Mouse (Mus musculus) kidney, adult 9 months (tissue): ENCODE measurements around the gene Itsn2.
A peak's percentile ranks its signal among the peaks of the same experiment; 100 is the strongest.
"Not testable (repeated sequence)": the region's sequence is repeated elsewhere in the genome, so short reads cannot be mapped to it uniquely, and the experiment has no call there.

Source experiments
- DNase-seq: peaks from one replicate; pipeline ENCODE4 v3.0.0; 2022

The Itsn2 gene

DNA sequence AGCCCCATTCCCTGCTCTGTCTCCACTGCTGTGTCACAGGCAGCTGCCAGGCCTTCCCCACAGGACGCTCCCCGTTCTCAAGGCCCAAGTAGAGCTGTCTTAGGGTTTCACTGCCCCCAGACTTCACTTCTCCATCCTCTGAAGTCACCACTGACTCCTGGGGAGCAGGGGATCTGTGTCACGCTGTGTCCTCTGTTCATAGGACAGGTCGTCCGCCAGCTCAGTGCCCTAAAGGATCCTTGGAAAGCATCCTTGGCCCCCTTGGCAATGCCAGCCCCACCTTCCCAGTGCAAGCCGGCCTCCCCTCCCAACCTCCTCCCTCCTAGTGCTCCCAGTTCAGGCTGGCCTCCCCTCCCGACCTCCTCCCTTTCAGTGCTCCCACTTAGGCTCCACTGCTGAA lies 117.5 kb downstream of the Itsn2 start:
- no peak for DNase-seq

DNA sequence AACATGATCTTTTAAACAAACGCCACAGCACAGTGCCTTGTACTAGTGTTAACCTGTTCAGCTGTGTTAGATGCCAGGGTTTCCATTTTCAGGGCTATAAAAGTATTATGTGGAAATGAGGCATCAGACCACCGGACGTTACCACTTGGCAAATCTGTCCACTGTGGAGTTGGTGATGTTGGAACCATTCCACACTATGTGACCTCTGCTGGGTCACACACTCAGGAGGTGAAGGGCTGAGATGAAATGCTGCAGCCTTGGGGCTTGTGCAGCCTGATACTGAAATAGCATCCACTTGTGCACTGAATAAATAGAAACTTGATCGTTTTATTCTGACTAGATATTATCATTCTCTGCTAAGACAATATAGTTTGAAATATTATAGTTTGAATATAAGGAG lies 120.9 kb downstream of the Itsn2 start:
- no peak for DNase-seq

DNA sequence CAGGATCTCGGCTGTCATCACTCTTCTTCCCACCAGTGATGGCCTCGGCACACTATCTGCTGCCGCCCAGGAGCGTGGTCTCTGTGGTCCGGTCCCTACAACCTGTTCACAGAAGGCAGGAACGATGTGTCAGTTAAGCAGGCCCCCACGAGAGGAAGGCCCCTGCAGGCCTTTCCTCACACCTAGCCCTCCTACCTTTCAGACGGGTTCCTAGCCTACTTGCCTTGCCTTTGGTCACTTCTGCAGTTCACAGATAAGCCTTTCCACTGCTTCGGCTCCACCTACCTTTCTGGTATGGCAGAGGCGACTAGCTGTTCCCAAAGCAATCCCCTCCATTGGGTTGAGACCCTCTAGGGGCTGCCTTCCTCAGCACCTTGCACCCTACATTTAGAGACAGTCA lies 123.2 kb downstream of the Itsn2 start:
- no peak for DNase-seq

DNA sequence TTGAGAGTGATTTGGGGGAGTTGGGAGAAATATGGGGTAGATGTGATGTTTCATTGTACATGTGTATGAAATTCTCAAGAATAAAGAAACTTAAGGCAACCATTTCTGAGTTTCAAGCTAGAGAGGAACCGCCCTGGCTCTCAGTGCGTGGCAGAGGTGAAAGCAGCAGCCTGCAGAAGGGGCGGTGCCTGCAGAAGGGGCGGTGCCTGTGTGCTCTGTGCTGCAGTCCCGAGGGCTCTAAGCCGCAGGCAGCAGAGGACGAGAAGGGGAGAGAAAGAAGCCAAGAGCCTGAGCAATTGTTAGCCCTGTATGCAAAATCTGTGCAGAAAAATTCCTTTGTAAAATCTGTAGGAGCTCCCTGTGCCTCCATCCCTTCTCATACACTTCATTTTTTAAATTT lies 125.0 kb downstream of the Itsn2 start:
- DNase-seq = peak; percentile 14

DNA sequence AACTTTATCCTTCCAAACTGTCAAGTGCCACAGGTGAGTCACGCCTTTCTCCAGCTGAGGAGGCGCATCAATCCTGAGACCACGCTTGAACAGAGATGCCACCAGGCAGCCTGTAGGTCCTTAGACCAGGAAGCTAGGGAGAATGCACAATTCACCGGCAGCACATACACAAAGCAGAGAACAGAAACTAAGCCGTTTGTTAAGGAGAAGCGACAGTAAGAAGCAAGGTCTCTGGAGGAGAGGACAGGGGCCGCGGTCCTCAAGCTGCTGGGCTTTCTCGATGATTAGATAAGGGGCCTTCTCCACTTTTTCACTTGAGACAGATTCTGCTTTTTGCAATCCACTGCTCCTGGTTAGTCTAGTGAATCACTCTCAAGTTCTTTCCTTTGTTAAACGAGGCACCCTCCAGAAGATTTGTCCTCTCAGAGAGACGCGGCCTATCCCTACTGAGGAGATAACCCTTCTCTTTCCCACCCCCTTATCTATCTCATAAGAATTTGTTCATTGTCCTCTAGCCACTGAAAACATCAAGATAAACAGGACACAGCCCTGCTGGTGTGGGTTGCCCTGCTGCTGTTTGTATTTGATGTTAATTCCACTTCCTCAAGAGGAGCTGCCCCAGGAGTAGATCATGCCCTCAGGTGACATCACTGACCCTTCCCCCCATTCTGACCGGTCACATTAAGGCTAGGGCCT lies 126.8 kb downstream of the Itsn2 start:
- no peak for DNase-seq

DNA sequence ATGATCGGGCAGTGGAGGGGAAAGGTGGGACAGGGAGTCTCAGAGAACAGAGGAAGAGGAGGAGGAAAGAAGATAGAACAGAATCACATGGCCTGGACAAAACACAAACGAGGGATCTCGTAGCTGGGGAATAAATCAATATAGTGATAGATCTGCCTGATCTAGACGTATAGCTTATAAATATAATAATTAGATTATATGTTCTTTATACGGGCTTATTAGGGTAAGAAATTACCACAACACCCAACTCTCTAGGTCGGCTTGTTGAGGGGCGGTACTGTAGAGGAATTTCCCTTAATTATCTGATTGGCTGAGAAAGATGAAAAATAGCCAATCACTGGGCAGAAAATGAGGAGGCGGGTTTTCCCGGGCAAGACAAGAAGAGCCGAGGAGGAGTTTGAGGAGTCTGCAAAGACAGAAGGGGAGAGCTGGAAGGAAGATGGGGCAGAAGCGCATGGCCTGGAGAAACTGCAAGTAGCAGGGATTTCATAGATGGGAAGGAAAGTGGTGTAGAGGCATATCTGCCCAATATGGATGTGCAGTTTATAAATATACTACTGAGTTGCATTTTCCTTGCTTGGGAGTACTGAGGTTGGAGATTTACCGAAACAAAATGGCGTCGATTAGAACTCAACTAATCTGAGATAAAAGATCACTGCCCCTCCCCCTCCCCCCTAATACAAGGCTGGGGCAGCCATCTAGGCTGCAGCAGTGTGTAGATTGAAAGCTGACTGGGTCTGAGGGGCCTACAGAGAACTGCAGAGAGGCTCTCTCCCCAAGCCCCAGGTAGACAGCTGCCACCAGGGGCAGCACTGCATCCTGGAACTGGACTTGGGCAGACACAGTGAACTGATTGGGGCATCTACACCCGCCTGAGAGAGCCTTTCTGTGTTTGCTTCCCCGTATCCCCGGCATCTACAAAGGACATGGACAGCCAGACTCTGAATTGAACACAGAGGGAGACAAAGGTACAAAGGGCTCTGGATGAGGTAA lies 127.6 kb downstream of the Itsn2 start:
- no peak for DNase-seq

DNA sequence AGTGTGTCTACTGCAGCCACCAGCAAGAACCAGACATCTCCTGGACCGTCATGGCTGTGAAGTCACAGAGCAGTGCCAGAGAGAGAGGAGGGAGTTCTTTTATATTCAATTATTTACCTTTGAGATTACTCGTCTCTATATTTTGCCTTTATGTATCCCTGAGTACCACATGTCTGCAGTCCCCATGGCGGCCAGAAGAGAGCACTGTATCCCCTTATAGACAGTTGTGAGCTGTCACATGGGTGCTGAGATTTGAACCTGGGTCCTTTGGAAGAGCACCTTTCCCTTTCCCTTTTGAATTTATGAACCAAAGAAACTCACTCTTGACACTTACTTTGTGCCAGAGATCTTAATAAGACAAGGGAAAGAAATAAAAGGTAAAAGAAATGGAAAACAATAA lies 136.7 kb downstream of the Itsn2 start:
- no peak for DNase-seq

DNA sequence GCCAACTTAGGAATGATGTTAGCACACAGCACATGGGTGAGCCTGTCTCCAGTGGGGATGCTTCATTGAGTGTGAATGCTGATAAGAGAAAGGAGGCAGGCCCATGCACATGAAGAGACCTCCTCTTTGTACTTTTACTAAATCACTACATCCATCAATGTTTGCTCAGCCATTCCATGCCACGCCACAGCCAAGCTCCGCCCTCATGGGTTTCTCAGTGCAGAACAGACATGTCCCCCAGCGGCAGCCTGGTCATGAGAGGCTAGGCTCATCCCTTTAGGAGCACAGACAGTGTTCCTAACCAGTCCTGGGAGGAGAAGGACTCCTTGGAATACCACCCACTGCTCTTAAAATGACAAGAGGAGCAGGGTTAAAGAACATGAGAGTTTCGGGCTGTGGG lies 139.2 kb downstream of the Itsn2 start:
- no peak for DNase-seq

DNA sequence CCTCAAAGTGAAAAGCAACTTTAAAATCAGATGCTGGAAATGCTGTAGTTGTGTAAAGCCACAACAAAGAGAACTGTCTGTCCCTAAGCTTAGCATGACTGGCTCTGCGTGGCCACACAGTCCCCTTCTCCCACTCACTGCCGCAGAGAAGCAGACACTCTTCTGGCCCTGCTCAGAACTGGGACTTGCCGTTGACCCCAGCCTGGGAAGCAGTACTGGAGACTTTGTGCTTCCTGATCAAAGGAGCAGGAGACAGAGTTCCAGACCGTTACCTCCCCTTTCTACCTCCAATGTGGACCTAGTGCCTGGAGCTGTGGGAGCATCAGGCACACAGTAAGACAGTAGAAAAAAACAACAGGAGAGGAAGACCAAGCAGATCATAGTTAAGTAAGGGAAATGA lies 139.9 kb downstream of the Itsn2 start:
- DNase-seq = no peak

DNA sequence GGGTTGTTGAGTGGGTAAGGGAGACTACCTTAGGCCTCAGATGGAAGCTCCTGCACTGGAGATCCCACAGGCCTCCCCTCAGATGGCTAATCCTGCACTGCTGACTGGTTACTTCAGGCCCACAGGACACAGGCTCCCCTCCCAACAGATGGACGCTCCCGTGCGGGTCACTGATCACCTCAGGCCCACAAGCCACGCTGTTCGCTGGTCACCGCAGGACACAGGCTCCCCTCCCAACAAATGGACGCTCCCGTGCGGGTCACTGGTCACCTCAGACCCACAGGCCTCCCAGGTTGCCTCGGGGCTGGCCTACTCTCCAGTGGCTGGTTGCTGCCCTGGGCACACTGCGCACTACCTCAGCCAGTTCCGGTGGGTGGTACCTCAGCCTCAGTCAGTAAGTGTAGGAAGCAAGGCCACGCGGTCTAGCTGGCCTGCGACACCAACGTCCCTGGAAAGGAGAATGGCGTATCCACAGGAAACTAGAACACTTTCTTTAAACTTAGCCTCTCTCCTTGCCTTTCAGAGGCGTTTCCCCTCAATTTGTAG lies 145.7 kb downstream of the Itsn2 start, which contains the start of gene Fam228a:
TSS of gene Fam228a (minus strand) at position 400 of the 546 bp plus-strand sequence.
- DNase-seq = no peak

DNA sequence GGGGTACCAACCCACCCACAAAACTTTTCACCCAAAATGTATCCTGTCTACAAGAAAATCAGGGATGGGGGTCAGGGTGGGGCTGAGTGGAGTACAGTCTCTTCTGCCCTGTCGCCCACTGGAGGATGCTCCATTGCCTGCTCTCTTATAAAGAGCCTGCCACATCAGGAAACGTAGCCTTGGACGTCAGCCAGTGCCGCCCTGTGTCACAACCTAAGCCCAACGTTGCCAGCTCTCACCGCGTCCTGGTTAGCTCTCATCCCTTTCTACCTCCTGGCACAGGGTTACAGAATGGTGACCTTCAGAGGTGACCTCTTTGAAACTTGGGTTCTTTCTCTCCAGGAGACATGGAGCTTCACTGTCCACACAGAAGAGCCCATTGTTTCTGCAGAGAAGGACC lies 148.4 kb downstream of the Itsn2 start:
- DNase-seq = no peak

DNA sequence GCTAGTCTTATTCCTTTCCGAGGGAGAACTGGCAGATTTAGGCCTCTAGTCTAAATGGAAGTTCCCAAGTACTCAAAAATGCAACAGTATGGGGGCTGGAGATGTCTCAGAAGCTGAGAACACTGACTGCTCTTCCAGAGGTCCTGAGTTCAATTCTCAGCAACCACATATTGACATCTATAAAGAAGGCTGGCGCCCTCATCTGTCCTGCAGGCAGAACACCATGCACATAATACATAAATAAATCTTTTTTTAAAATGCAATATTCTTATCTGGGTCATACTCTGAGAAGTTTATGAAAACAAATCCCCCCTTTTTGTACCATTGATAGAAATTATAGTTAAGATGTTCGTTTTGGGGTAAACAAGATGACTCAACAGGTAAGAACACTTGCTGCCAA lies 149.7 kb downstream of the Itsn2 start:
- no peak for DNase-seq

DNA sequence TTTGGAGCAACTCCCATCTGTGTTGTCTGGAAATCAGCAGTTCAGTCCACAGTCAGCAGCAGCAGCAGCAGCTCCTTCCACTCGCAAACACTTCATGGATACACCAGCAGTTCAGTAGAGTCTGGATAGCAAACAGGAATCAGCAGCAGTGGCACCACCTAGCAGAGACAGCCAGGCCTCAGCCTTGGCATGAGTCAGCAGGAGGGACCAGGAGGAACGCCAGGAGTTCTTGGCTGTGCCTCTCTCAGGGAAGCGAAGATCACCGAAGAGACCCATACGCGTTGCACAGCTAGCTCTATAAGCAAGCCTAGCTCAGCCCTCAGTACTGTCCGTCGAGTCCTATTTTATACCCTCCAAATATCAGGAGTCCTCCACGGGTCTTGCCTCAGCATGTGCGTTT lies 152.0 kb downstream of the Itsn2 start:
- no peak for DNase-seq

DNA sequence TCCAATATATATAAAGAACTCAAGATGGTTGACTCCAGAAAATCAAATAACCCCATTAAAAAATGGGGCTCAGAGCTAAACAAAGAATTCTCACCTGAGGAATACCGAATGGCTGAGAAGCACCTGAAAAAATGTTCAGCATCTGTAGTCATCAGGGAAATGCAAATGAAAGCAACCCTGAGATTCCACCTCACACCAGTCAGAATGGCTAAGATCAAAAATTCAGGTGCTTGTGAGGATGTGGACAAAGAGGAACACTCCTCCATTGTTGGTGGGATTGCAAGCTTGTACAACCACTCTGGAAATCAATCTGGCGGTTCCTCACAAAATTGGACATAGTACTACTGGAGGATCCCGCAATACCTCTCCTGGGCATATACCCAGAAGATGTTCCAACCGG lies 162.0 kb downstream of the Itsn2 start:
- not testable (repeated sequence) for DNase-seq

DNA sequence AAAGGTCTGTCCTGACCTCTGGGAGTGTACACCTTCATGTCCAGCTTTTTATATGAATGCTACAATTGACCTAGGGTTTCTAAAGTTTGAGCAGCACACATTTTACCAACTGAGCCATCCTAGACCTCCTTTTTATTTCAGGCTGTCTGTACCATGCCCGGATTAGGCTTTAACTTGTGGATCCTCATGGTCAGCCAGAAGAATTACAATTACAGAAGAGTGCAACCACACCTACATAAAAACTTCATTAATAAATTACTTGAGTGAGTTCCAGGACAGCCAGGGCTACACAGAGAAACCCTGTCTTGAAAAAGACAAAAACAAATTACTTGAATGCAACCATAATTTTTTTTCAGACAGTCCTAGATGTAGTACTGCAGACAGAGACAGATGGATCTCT lies 164.6 kb downstream of the Itsn2 start:
- peak; percentile 46 for DNase-seq
